Mouse (Mus musculus) fat pad, adult 2 months (tissue): ENCODE data around the gene Ccdc142.

ENCODE experiments used
- DNase-seq: peaks from one replicate; pipeline ENCODE4 v3.0.0-alpha.2; 2011; ENCODE audit warnings: low read depth, low spot score; ENCODE audit errors: extremely low read depth

Gene Ccdc142

DNA sequence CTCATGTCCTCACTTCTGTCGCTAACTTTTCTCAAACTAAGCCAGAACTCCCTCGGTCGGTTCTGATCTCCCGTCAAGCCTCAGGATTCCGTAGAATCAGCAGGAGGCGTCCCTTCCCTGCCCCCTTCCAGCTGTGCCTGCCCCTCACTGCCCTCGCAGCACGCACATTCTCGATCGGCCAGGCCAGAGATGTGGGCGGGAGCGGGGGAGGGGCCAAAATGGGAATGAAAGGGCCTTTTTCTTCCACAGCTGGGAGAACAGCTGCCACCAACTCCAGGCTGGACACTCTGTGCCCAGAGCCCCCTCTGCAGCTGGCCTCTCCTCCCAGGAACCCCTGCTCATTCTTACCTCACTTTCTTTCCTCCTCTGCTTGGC is 36.2 kb downstream of the Ccdc142 start:
- no peak for DNase-seq

- no peak for DNase-seq
These were observed 36.7 kb downstream of the Ccdc142 start for GRCm38 (mm10) chr6:83138056-83138455.

GRCm38 (mm10) chr6:83140044-83140443 is 38.6 kb downstream of the Ccdc142 start:
- DNase-seq: no peak

DNA sequence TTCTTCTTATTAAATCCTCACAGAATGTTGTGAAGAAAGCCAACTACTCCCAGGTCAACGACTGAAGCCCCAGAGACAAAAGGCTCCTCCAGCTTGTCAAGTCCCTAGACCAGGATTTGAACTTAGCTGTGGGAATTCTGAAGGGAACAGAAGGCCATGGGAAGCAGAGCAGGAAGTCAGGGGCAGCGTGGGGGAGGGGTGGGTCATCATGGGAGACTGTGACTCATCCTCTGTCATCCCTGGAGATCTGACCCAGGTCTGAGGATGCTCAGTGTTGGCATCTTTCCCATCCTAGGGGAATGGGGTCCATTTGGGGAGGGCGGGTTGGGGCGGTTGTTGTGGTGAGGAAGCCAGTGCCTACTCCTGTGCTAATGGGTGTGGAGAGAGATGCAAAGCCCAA is 40.2 kb downstream of the Ccdc142 start:
- no peak for DNase-seq

GRCm38 (mm10) chr6:83142211-83142731 is 40.9 kb downstream of the Ccdc142 start:
- DNase-seq: no peak

- DNase-seq: no peak
These were observed 41.5 kb downstream of the Ccdc142 start for GRCm38 (mm10) chr6:83142886-83143285.

- no peak for DNase-seq
These were observed 43.8 kb downstream of the Ccdc142 start for GRCm38 (mm10) chr6:83145209-83145608.

- DNase-seq: no peak
These were observed 44.4 kb downstream of the Ccdc142 start for GRCm38 (mm10) chr6:83145805-83146204.

DNA sequence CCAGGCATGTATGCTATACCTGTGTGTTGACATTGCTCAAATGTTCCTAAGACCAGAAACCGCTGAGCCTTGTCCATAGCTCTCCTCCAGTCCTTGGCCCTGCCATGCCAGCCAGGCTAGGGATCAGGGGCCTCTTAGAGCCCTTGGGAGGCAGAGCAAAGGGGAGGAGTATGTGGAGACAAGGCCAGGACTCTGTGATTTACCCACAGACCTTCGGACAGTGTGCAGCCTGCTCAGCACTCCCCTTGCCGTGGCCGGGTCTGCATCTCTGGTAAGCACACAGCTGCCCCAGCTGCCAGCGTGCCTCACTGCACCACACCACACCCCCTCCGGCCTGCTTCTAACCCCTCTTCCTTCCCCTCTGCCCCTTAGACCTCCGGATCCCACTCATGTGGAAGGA is 45.9 kb downstream of the Ccdc142 start:
- DNase-seq: no peak

DNA sequence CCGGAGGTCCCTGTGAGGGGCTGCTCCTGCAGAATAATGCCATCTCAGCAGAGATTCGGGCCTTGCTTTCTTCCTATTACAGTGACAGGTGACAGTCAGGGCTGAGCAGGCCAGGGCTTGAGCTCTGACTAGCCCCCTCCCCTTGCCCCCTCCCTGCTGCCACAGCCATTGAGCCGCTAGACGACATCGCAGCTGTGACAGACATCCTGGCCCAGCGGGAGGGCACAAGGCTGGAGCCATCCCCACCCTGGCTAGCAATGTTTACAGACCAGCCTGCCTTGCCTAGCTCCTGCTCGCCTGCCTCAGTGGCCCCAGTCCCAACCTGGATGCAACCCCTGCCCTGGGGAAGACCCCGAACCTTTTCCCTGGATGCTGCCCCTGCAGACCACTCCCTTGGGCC is 50.3 kb downstream of the Ccdc142 start:
- DNase-seq: no peak

GRCm38 (mm10) chr6:83153038-83153437 is 51.6 kb downstream of the Ccdc142 start:
- no peak for DNase-seq

DNA sequence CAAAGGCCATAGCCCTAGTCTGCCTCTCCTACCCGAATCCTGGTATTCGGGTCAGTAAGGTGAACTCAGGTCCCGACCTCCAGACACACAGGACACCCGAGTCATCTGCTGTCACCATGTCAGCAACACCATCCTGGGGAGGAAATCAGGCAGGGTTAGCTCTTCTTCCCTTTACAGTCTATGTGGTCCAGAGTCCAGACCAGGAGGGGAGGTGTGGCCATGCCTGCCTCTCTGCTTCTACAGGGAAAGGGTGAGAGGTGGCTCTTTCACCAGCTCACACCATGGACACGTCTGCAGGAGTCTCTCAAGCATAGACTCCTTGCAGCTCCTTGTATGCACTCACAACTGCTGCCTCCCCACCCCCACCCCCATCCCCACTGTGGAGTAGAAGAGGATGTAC is 52.1 kb downstream of the Ccdc142 start:
- DNase-seq: no peak

DNA sequence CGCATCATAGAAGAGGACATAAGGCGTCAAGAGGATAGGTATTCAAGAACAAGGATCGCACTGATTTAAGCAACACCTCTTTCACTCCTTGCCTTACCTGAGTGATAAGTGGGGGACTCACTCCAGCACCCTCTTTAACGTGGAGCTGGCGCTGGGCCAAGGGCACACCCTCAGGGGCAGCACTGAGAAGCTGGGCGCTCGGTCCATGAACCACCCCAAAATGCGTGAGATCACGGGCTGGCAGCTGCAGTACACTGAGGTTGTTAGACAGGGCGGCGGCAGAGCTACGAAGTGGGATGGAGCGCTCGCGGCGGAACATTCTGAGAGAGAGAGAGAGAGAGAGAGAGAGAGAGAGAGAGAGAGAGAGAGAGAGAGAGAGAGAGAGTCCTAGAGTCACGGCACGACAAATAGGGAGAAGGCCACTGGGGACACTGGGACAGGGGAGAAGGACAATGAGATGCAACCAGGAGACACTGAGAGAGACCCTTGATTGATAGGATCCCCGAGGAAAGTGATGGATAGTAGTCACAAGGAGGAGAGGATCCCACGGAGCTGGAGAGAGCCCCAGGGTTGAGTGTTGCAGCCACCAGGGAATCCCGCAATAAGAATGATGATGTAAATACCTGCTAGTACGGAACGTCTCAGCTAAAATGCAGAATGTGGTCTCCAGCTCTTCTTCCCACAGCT is 54.3 kb downstream of the Ccdc142 start:
- no peak for DNase-seq

- DNase-seq: no peak
These were observed 54.9 kb downstream of the Ccdc142 start, which contains the start of the genes Wdr54 and 1700003E16Rik for GRCm38 (mm10) chr6:83156259-83156684. Gene Wdr54, minus strand, starts transcription at chr6:83156397. Gene 1700003E16Rik, plus strand, starts transcription at chr6:83156404.
